ENCODE assay signal across 1 mouse cellular context in genomic region chr8:84220105-84220504, GRCm38 (mm10).
TF ChIP-seq lines count a peak whose summit lies in the region.

No protein-coding gene starts in this region.

TF ChIP-seq in MEL, 35 proteins besides CTCF, POLR2A, EP300 and RAD21 (continued from another document):
- 0 out of 2 replicates have a peak, but pooled peaks have one; percentile 33 for TF ChIP-seq RCOR1 (IDR thresholded peaks at IDR 0.05; ENCODE audit: low read depth, low read length)
- TF ChIP-seq MXI1 (IDR thresholded peaks at IDR 0.05; ENCODE audit: low read depth, low read length): peak; percentile 86
- TF ChIP-seq SIN3A (IDR thresholded peaks at IDR 0.05; ENCODE audit: low read length): peak; percentile 47; the same call in 1 of the 2 replicates
